Mouse (Mus musculus) embryonic fibroblast, embryonic 13.5 days (primary cell): ENCODE measurements around the gene Gm20388. TPM values are rescaled to one million over a fixed set of nuclear protein-coding genes. Genes with fewer than 3 reads are reported as not detected.
"Not testable (repeated sequence)": the region's sequence is repeated elsewhere in the genome, so short reads cannot be mapped to it uniquely, and the experiment has no call there.

Experiments used
- H3K27ac ChIP-seq: 2 replicates; pipeline ENCODE4 v1.5.1; 2012; ENCODE audit warnings: low read length, control low read depth, inconsistent platforms; ENCODE audit not compliant: insufficient read depth
- H3K4me1 ChIP-seq: 2 replicates; pipeline ENCODE4 v1.6.1; 2011; ENCODE audit warnings: low read length; ENCODE audit not compliant: control insufficient read depth, insufficient read depth
- H3K4me3 ChIP-seq: 2 replicates; pipeline ENCODE4 v1.5.1; 2011; ENCODE audit warnings: mild to moderate bottlenecking, control low read depth, low read length; ENCODE audit not compliant: insufficient read depth
- CTCF ChIP-seq: IDR thresholded peaks from 2 replicates; pipeline ENCODE4 v1.5.1; 2011; ENCODE audit warnings: mild to moderate bottlenecking, control low read depth, low read length, moderate library complexity, borderline replicate concordance; ENCODE audit not compliant: insufficient read depth
- POLR2A ChIP-seq: IDR thresholded peaks from 2 replicates; pipeline ENCODE4 v1.6.1; 2011; ENCODE audit warnings: low read depth, mild to moderate bottlenecking, control low read depth, low read length, moderate library complexity
- polyA plus RNA-seq: library from polyadenylated mRNA; stranded (reverse); fragments of >200 nt; gene quantifications from 2 replicates; pipeline ENCODE4 v1.2.4, GENCODE M21; 2011; ENCODE audit warnings: low read depth; ENCODE audit not compliant: missing spikeins, insufficient read length

Gene Gm20388
- polyA plus RNA-seq, 1 experiment, result 82.8 TPM

DNA sequence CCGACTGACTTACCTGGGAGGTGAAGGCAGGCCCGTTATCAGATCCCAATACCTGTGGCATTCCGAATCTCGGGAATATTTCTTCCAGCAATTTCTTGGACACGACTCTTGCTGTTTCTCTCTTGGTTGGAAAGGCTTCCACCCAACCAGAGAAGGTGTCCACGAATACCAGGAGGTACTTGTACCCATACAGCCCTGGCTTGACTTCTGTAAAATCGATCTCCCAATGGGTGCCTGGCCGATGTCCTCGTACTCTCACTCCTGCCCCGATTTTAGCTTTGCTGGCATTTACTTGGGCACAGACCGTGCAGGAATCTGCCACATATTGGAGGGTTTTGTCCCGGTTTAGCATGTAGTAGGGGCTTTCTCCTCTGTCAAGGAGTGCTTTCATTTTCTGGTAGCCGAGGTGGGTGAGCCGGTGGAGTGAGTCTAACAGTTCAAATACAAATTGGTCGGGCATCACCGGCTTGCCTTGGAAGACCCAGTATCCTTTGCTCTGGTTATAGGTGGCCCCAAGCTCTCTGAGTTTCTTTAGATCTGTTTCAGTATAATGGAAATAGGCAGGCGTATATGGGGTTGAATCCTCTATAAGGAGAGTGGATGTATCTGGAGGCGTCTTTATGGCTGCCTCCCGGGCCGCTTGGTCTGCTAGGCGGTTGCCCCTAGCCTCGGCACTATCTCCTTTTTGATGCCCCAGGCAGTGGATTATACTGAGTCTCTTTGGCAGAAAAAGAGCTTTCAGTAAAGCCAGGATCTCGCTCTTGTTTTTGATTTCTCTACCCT is 3518.5 kb downstream of the Gm20388 start:
- Histone ChIP-seq H3K4me3 (no peak overlapping the region), H3K27ac (no peak overlapping the region), H3K4me1 (no peaks in the 10 kb centered on the region)
- TF ChIP-seq POLR2A, result no peak
- TF ChIP-seq CTCF, result no peak

DNA sequence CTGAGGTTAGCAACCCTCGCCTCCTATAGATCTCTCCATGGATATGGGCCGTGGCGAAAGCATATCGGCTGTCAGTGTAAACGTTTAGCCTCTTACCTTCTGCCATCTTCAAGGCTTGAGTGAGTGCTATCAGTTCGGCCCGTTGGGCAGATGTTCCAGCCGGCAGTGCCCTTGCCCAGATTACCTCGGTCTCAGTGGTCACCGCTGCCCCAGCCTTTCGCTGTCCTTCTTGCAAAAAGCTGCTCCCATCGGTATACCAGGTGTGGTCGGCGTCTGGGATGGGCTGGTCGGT is 3519.0 kb downstream of the Gm20388 start:
- H3K4me3 ChIP-seq, H3K27ac ChIP-seq, H3K4me1 ChIP-seq: not testable (repeated sequence)

DNA sequence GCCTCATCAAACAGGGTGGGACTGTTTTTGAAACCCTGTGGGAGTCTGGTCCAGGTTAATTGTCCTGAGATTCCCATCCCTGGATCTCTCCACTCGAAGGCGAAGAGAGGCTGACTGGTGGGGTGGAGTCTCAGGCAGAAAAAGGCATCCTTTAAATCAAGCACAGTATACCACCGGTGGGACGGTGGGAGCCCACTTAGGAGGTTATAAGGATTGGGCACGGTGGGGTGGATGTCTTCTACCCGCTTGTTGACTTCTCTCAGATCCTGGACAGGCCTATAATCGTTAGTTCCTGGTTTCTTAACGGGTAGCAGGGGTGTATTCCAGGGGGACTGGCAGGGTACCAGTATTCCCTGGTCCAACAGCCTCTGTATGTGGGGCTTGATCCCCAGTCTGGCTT is 3520.3 kb downstream of the Gm20388 start:
- H3K27ac ChIP-seq, H3K4me3 ChIP-seq, H3K4me1 ChIP-seq: not testable (repeated sequence)

DNA sequence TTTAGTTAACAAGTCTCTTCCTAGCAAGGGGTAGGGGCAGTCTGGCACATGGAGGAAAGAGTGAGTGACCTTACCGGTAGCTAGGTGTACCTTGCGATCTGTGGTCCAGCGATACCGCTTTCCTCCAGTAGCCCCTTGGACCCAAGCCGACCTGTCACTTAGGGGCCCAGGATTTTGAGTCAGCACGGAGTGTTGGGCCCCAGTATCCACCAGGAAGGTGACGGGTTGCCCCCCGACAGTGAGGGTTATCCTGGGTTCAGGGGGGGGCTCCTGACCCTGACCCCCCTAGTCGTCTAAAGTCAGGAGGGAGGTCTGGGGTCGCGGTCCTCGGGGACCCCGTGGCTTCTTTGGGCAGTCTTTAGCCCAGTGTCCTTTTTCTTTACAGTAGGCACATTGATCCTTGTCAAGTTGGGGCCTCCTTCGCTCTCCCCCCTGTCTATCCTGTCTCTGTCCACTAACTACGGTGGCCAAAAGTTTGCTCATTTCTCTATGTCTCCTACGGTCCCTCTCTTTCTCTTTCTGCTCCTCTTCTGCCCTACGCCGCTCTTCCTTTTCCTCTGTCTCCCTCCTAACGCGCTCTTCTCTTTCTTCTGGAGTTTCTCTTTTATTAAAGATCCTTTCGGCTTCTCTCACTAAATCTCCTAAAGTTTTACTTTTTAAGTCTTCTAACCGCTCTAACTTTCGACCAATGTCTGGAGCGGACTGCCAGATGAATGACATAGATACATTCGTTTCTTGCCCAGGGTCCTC is 3521.2 kb downstream of the Gm20388 start:
- TF ChIP-seq POLR2A (no peak), CTCF (no peak)
- Histone ChIP-seq H3K27ac (no peak overlapping the region), H3K4me1 (no peaks in the 10 kb centered on the region), H3K4me3 (no peak overlapping the region)

DNA sequence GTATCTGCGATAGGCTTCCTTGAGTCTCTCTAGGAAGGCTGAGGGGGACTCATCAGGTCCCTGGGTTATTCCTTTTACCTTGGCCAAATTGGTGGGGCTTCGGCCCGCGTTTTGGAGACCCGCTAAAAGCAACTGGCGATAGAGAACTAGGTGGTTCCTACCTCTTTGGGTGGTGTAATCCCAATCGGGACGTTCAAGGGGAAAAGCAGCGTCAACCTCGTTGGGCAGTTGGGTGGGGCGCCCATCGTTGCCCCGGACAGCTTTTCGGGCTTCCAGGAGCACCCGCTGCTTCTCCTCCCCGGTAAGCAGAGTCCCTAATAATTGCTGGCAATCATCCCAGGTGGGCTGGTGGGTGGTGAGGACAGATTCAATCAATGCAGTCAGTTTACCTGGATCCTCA is 3521.7 kb downstream of the Gm20388 start:
- Histone ChIP-seq H3K27ac (no peak overlapping the region), H3K4me1 (no peaks in the 10 kb centered on the region), H3K4me3 (no peak overlapping the region)
- TF ChIP-seq CTCF (no peak), POLR2A (no peak)

DNA sequence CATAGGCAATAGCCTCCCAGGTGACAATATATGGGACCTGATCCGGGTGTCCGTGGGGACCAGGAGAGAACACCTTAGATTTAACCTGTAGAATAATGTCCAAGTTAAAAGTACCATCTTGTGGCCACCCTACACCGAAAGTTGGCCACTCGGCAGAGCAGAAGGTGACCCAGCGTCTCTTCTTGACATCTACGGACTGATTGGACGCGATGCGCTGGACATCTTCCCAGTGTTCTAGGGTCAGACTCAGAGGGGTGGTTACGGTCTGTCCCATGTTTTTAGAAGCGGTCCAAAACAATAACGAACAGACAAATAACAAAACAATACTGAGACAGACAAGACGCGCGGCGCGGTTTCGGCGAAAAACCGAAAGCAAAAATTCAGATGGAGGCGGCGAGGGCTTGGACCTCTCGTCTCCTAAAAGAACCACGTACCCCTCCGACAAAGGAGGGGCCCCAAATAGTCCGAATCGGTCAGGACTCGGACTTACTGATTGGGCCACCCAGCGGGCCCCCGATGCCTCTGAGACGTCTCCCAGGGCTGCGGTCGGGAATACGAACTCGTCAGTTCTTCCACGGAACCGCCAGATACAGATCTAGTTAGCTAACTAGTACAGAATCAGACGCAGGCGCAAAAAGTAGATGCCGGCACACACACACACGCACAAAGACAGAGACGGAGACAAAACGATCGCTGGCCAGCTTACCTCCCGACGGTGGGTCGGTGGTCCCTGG is 3522.8 kb downstream of the Gm20388 start:
- not testable (repeated sequence) for H3K27ac ChIP-seq, H3K4me3 ChIP-seq

DNA sequence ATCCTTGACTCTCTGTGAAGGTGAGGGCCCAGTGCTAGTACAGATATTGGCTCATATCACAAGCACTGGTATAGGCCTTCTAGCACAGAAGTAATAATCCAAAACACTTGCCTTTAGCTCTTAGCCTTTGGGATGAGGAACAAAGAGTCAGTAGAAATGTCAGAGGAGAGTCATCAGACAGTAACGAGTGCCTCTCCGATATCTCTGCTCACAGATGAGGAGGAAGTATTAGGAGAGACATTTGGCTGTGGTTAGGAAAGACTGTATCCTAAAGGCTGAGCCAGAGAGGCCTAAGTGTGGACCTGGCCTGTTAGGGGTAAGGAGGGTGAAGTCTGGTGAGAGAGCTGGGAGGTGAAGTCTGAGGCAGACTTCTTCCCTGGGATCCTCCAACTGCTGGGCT is 3531.1 kb downstream of the Gm20388 start:
- TF ChIP-seq CTCF (no peak), POLR2A (no peak)
- Histone ChIP-seq H3K4me1 (no peaks in the 10 kb centered on the region; the same call in 1 of the 2 replicates), H3K27ac (no peak overlapping the region), H3K4me3 (no peak overlapping the region)

More for the DNA sequence above, 3522.8 kb downstream of the Gm20388 start:
- H3K4me1 ChIP-seq, result not testable (repeated sequence)

DNA sequence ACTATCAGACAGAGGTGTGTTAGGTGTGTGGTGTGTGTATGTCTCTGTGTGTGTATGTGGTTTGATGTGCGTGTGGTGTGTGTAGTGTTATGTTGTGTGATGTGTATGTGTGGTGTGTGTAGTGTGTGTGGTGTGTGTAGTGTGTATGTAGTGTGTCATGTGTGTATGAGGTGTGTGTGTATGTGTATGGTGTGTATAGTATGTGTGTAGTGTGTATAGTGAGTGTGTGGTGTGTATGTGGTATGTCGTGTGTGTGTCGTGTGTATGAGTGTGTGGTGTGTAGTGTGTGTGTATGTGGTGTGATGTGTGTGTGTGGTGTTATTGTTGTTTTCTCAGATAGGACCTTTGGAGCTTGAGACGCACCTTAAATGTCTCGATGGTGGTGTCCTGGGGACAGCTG is 3531.7 kb downstream of the Gm20388 start:
- TF ChIP-seq POLR2A (peak; percentile 47), CTCF (no peak)
- Histone ChIP-seq H3K27ac (no peak overlapping the region), H3K4me1 (no peaks in the 10 kb centered on the region; the same call in 1 of the 2 replicates), H3K4me3 (no peak overlapping the region)

DNA sequence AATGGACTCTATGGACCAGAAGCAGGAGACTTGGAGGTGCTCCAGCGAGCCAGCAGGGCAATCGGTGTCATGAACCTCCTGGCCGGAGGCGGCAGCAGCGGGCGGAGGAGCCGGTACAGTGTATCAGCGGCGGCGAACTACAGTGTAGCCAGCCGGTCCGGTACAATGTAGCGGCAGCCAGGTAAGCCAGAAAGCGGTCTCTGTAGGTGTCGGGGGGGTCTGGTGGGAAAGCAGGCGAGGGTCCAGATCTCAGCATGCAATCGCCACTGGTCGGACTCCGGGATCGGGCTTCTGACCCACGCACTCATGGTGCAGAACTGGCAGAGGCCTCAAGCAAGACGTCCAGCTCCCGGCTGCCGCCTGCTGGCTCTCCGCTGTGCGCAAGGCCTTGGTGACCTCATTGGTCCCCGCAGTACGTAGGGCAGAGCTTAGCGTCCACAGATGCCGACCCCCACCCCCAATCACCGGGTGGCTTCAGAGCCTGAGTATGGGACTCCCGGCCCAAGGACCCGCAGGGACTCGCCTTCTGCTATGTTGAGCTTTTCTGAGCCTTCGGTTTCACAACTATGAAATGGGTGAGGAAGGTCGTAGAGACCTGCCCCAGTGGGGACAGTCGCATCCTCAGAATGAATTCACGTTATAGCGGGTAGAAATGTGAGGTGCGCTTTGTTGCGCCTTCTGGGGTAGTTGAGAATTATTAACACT is 3532.4 kb downstream of the Gm20388 start:
- H3K27ac ChIP-seq, result peak overlapping the region; percentile 49
- peak overlapping the region; percentile 85 for H3K4me3 ChIP-seq
- TF ChIP-seq POLR2A (peak; percentile 61), CTCF (peak; percentile 79; the same call in 1 of the 2 replicates)
- H3K4me1 ChIP-seq, result no peaks in the 10 kb centered on the region; the same call in 1 of the 2 replicates

DNA sequence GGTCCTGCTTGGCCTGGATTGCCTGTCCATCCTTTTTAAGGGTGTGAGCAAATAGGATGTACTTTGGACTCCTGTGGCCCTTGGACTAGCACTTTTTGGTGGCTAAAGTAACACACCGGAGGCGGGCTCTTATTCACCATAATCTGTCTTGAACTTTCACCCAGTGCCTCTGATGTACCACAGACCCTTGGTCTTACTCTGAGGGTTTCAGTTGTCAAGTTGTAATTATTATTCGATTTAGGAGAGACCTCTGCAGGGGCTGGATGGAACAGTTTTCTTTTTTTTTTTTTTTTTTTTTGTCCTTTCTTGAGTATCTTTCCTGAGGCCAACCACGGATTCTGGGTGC is 3532.9 kb downstream of the Gm20388 start:
- H3K4me3 ChIP-seq, result peak overlapping the region; percentile 85
- H3K27ac ChIP-seq, result peak overlapping the region; percentile 19
- H3K4me1 ChIP-seq, result no peaks in the 10 kb centered on the region; the same call in 1 of the 2 replicates
- TF ChIP-seq CTCF, result no peak
- no peak for TF ChIP-seq POLR2A
